Mouse (Mus musculus): ENCODE measurements at regions not wholly inside any gene's neighbourhood (a gene's known extent, or its start where the extent isn't known, plus 50 kb on each side); places are given as distances from the start of the nearest gene placed in this dataset.

DNA sequence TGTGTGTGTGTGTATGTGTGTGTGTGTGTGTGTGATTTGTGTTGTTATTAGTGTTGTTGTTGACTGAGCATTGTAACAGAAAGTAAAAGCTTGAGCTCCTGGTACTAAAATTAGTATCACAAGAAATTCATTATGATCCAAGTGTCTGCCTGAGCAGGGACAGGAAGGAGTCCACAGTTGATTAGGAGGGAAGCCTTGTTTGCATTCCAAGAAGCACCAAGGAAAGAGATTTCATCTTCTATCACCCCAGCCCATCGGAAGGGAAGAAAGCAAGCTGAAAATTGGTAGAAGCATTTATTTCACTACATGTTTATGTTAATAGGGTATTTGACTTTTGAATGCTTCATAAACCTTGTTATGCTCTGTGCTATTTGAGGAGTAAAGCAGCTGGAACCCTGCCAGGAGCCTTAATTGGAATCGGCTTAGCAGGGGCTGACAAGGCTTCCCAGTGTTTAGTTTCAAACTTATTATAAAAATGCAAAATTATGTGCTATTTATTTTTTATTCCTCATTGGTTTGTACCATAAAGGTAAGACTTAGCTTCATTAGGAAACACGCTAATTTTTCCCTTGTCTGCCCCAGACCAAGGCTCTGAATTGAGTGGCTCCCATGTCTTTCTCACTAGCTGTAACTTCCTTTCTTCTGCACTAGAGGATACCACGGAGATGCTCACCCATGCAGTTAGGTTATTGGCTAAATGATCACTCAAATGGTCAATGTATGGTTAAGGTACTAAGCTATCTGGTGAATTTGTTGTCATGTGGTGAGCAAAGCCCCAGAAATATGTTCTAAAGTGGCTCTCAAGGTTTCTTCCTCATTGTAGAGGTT lies 318.6 kb downstream of the Serpinb8 start:
- peak; percentile 8 for DNase-seq (ENCODE audit: low spot score)

DNA sequence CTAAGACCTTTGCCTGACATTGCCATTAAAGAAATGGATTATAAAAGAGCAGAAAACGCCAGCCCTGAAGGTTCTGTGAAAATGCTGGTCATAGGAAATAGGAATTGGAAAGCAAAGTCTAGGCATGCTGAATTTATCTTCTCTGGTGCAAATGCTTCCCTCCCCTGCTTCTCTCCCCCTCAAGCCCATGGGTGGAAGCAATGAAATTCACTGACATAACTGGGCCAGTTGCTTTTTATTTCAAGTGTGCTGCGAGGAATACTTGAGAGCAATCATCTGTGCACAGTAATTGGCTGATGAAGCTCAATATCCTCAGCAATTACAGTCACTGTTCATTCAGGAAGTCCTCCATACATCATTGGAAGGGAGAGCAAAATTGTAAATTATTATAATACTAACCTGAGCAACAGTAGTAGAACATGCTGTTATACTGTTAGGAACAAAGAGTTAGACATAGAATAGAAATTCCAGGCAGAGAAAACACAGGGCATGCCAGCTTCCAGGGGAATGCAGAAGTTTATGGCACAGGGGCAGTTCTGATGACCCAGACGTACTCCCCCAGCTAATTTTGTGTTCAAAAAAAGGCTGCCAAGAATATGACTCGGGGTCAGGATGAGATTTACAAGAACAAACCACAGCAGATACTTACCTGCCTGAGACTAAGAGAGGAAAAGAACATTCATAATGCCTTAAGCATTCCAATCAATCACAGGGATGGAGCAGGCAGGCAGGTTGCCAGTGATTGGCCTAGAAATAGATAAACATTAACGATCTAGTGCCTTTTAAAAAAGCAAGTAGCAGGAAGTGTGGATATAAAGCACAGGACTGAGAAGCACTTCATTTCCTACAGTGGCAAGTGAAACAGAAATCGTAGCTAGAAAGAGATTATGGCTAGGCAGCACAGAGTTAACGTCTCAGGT lies 325.1 kb downstream of the Serpinb8 start:
- DNase-seq (ENCODE audit: low spot score): no peak

DNA sequence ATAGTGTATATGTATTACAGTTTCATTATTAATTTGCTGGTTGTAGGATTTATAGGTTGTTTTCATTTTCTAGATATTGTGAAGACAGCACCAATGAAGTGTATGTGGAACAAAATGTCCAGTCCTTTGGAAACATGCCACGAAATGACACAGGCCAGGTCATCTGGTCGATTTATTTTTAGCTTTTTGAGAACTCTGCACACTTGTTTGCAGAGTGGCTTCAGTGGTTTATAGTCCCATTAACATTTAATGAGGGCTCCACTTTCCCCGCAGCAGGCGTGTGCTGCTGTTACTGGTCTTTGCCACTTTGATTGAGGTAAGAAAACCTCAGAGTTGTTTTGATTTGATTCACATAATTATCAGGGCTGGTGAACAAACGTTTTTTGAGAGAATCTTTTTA lies 327.2 kb downstream of the Serpinb8 start:
- DNase-seq (ENCODE audit: low spot score): no peak

DNA sequence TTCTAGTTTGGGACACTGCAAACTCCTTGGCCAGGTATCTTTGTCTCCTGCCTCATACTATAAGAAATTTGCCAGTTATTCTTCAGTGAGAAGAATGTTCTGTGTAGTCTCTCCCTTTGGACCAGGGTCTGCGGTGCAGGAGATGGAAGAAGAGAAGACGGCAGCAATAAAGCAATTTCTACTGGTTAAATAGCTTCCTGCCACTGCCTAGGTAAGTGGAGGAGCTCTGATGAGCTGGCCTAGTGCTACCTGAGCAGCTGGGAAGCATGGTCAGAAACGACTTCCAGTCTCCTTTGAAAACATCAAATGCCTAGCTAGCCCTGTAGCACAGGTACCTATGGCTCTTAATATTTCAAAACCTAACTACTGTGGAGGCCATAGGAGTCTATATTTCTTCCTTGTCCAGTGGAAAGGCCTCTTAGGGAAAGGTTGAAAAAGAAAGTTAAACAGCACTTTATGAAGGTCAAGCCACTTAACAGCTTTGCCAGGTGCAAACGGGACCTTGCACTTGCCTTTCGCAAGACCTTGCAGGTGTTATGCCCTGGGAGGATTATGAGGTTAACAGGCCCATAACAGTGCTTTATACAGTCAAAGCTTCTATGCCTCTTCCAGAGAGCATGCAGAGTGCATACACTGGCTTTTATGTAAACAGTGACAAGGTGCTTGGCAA lies 351.9 kb downstream of the Serpinb8 start:
- DNase-seq (ENCODE audit: low spot score): no peak

DNA sequence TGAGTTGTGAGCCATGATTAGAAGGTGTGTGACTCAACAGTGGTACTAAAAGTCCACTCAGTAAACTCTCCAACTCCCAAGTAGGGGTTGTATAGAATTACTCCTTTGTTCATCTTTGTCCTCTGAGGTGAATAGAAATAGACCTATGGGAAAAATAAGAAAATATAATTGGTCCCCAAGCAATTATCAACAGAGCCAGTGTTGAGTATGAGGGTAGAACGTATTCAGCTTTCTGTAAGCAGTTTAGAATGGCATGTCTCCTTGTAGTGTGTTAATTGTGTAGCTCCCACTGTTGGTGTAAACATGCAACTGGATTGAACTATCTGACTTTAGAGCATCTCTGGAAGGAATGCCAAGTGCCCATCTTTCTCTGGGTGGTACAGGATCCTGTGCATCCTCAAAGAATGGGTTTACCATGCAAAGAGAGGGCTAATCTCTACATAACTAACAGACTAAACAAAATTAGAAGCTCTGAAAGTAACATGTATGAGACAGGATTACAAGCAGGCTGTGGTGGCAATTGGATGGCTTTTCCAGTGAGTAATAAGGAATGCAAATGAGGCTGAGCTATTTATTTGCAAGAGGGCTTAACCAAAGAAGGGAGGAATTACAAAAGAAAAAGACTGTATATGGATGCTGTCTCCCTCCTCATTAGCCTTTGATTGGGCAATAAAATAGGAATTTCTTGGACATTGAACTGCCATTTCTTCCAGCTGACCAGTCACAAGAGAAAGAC lies 356.6 kb downstream of the Serpinb8 start:
- no peak for DNase-seq (ENCODE audit: low spot score)

DNA sequence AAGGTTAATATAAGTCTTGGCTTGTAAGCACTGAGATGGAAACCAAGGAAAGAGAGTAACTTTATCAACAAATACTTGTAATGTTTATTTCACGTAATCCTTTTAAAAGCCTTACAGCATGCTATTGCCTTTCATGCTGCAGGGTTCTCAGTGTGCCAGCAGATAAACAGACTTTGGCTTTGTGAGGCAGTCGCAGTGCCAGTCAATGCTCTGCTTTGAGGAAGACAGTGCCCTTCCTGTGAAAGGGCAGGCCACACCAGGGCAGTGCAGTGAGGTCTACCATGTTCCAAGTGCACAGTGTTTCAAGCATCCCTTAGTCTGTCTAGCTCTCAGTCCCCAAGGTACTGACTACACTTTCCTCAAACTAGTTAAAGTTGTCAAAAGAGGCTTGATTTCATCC lies 360.6 kb downstream of the Serpinb8 start:
- no peak for DNase-seq (ENCODE audit: low spot score)

DNA sequence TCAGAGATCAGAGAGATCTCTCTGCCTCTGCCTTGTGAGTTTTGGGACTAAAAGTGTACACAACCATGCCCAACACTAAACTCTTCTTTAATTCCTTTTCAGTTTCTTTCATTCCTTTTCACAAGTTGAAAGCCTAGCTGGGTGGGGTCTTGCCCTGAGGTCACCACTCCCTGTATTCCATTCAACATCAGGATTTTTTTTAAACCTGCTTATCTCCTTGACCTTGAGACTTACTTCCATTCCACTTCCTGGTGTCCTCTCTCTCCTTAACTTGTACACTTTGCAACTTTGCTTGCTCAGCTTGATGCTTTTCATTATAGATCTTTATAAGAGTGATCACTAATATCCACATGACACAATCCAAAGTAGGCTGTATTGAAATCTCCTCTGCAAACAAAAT lies 371.2 kb downstream of the Serpinb8 start:
- DNase-seq (ENCODE audit: low spot score): no peak

DNA sequence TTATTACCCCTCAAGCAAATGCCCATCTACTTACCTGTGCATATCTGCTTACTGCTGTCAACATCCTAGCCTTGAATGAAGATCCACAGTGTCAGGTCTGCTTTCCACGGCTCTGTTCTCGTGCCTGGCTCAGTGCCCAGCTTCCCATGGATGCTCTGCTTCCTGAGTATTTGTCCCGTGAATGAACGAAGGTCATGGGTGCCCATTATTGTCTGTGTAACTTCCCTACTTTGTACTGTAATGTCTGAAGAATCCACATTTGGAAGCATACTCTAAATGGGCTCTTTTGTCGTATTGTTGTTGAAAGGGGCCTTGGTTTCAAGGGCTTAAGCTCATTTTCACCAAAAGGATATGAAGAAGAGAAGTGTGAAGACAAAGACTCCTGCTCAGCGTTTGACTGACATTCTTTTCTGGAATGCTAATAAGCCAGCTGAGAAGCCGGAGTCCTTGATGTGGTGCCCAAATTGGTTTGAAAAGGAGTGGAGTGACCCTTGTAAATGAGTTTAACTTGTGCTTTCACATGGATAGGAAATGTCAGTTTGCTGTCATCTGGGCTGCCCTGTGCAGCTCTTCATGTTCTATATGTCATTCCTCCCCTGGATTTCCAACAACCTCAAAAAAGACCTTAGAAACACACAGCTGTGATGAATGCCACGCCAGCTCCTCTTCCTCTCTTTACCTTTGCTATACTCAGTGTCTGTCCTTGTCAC lies 386.0 kb downstream of the Serpinb8 start:
- no peak for DNase-seq (ENCODE audit: low spot score)

DNA sequence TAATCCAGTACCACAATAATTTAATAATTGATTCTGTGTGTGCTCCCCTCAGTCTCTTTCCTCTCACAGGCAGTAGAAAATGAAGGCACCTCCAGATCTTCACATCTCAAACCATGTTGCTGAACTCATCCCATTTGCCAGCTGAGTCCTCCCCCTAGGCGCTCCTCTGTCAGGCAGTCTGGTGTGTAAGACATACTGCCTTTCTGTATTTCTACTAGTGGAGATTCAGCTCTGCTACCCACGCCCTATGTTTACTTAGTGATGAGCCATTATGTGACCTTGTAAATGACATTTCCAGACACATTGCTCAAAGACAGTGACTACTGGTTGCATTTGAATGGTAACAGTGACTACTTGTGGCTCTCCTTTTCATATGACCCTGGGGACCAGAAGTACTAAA lies 387.9 kb downstream of the Serpinb8 start:
- no peak for DNase-seq (ENCODE audit: low spot score)

DNA sequence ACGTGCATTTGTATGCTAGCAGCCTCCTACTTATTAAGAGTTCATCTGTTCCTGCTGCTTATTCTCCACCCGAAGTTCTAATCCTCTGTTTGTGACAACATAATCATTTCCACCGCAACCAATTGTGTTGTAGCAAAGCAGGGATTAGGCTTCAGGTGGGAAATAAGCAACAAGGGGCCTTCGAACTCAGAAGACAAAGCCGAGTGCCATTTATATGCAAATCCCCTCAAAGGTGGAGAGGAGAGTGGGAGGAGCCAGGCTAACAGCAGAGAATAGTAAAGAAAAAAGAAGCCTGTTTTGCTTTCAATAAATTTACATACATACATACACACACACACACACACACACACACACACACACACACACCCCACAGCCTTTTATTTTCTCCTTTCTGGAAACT lies 388.6 kb downstream of the Serpinb8 start:
- no peak for DNase-seq (ENCODE audit: low spot score)

DNA sequence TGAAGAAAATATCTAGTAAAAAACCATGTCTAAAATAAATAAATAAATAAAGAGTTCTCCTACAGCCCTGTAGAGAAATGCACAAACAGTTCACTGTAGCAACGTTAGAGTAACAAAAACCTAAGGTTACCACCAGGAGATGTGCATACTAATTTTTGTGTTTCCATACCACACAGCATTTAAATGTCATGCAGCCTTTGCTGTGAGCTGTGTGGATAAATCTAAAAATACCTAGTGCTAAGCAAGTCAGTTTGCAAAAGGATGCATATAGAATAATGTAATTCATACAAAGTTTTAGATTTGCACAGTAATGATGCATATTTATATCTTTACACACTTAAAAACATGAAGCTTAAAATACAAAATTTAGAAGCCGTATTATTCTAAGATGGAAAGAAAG lies 395.8 kb downstream of the Serpinb8 start:
- no peak for DNase-seq (ENCODE audit: low spot score)

DNA sequence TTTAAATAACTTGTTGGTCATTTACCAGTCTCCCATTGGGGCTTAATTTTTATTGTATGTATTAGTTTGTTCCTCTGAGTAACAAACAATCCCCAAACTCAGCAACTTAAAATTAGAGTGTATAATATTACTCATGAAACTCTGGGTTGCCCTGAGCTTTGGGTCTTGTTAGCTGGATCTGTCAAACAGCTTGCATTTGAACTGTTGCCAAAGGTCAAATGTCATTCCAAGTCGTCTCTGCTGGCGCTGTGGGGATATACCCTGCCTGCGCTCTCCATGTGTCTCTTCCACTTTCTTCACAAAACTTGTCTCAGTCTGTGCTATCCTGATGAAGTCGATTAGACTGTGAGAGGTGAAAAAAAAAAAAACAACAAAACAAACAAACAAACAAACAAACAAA lies 398.3 kb downstream of the Serpinb8 start:
- no peak for DNase-seq (ENCODE audit: low spot score)

DNA sequence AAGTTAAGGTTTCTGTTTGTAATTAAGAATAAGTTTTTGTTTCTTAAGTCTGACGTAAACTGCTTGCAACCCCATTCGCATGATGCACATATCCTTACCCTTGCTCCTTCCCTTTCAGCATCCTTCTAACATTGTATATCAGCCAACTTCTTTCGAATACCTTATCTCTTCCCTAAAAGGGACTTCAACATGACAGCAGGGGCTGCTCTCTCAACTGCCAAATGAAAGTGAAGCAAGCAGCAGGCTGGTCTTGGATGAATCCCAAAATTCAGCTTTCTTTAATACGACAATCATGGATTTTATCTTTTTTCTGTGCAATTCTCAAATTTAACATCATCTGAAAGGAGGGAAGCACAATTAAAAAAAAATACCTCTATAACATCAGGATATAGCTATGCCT lies 403.2 kb downstream of the Serpinb8 start:
- DNase-seq (ENCODE audit: low spot score): no peak

DNA sequence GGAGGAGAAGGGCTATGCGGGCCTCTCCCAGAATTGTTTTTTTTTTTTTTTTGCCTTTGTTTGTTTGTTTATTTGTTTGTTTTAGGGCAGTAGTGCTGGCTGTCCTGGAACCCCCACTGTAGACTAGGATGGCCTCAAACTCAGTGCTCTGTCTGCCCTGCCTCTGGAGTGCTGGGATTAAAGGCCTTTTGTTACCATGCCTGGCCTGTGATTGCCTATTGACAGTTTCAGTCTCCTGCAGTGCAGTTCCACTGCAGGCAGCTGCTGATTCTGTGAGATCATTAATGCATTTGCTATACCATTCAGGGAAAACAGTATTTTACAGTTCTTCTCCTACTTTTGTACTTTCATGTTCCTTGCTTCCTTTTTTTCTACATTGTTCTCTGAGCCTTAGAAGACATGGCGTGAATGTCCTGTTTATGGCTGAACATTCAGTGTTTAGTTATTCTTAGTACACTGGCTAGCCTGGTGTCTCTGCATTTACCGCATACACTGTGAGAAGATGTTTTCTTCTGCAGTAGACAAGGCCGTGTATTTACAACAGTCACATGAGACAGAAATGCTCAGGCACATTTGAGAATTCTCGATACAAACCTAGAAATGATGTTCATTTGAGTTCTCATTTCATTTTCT lies 434.0 kb downstream of the Serpinb8 start:
- DNase-seq (ENCODE audit: low spot score): no peak

DNA sequence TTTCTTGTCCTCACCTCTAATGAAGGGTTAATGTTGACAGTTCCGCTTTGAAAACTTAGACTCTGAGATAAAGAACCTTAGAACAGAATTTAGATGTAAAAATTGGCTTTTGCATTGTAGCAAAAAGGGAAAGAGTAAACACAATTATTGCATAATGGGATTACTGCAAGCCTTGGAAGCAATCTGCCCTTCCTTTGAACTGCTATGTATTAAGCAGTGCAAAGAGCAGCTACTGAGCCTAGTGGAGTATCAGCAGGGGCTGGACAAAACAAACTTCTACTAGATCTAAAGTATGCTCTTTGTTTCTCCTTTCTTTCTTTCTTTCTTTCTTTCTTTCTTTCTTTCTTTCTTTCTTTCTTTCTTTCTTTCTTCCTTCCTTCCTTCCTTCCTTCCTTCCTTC lies 434.9 kb downstream of the Serpinb8 start:
- DNase-seq (ENCODE audit: low spot score): no peak

DNA sequence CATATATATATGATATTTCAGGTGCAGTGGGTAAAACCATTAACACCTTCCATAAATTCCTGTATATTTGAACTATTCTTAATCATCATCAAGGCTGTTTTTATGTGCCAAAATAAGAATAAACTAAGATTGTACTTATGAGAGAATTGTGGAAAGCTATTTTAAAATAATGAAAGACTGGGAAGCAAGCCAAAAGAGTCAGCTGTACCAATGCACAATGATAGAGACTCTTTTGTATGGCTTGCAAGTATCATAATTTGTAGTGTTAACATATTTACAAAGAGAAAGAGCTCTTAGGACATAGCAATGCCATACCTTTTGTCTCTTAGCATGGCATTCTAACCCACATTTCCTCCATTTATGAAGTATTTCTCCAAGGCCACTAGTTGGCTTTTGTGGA lies 436.7 kb downstream of the Serpinb8 start:
- no peak for DNase-seq (ENCODE audit: low spot score)

DNA sequence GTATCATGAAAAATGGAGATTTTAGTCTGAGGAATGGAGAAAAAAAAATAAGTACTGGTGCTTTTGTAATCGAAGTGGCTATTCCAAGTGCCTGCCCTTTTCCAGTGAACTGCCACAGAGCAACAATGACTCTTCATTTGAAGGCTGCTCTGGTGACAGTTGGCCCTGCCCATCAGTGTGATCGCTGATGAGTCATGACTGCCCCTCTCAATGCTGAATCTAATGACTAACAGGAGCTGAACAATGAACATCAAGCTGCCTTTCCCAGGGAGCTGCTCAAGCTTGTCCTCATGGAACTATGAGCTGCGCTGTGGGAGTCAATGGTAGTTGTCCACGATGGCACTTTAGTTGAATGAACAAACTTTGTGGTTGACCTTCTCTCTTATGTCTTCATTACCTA lies 456.4 kb downstream of the Serpinb8 start:
- no peak for DNase-seq (ENCODE audit: low spot score)

DNA sequence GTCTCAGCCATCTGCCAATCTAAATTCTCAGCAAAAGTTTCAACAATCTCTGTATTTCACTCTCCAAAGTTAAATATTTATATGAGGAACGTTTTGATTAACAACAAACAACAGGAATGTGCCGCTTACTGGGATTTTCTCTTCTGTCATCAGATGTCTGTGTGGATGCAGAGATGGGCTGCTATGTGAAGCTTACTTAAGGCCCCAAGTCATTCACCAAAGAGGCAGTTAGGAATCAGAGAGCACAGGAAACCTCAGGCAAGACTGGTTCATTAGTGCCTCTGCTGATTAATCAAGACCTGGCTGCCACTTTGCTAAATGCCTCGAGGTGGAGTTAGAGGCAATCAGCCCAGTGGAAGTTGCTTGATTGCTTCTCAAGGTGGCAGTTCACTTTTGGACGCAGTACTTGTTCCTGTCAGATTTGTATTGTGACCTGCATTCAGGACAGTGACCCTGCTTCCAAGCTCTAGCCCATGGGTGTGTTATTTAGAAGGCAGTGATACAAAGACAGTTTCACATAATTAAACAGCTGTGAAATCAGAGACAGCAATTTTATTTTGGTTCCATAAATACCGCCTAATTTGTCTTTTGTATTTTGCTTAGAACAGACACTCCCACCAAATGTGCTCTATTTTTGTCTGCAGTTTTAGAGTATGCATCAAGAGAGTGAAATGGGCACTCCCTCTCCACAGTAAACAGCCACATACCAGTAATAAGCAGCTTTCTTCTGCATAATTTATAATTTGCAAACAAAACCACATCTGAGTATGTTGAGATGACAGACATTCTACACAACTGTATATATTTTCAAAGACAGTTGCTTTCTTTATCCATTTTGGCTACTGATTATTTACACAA lies 457.3 kb downstream of the Serpinb8 start:
- DNase-seq (ENCODE audit: low spot score): no peak

DNA sequence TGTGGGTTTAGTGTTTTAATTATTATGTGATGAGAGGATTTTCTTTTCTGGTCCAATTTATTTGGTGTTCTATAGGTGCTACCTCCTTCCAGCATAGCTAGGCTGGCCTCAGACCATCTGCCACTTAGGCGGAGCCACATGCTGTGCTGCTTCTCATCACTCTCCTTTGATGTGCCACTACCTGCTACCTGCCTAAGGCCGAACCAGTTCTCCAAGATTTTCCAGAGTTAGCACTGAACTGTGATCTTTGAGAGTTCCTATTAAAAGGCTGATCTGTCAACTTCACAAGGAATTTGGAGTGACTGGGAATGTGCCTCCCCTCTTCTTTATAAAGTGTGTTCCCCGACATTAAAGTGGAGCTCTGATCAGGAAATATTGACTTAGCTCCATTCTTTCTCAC lies 504.8 kb downstream of the Serpinb8 start:
- no peak for DNase-seq (ENCODE audit: low spot score)

DNA sequence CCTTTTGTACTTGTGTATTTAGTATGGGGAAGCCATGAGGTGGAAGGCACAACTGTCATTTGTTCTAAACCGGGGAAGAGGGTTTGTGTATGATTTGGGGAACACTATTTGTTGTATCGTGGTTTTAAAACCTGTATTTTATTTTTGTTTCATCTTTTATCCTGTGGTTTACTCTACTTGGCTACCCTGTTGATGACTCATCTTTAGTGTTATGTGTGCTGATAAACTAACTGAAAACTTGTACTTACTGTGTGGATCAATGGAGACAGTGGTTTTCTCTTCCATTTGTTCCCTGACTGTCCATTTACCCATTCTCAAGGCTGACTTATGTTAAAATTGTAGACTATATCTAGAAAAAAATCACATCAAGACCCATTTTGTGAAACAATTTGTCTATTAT lies 512.8 kb downstream of the Serpinb8 start:
- no peak for DNase-seq (ENCODE audit: low spot score)
